Mouse (Mus musculus) CD4-positive helper T cell, adult 2 months (primary cell): ENCODE results near the gene Gm13696.
"Not testable (repeated sequence)": the region's sequence is repeated elsewhere in the genome, so short reads cannot be mapped to it uniquely, and the experiment has no call there.

Experiments used
- DNase-seq: peaks from one replicate; pipeline ENCODE4 v3.0.0-alpha.2; 2012; ENCODE audit warnings: low read depth, missing footprints, low spot score

The Gm13696 gene

DNA sequence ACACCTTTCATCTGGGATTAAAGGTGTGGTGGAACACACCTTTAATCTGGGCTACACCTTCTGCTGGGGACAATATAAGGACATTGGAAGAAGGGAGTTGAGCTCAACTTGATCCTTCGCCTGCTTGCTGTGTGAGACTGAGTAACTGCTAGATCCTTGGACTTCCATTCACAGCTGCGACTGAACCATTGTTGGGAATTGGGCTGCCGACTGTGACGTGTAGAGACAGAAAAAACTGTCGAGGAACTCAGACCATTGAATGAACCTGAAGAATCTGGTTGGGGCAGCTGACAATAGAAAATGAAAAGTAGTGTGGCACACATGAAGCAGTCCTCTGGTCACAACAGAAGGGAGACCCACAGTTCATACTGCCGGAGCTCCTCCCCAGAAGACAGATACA, at the start of gene Gm13696:
TSS of gene Gm13696 (plus strand) at position 301 of the 400 bp plus-strand sequence.
- not testable (repeated sequence) for DNase-seq

GRCm38 (mm10) chr2:83929478-83930088, 43.3 kb upstream of the Gm13696 start:
- DNase-seq: peak; percentile 62

- DNase-seq: peak; percentile 42
Measured at GRCm38 (mm10) chr2:83940931-83941361, 32.0 kb upstream of the Gm13696 start, which contains the start of gene Zswim2. Zswim2 (minus strand) TSS chr2:83941228.

GRCm38 (mm10) chr2:83941378-83941777, 31.5 kb upstream of the Gm13696 start:
- DNase-seq: peak; percentile 2

DNA sequence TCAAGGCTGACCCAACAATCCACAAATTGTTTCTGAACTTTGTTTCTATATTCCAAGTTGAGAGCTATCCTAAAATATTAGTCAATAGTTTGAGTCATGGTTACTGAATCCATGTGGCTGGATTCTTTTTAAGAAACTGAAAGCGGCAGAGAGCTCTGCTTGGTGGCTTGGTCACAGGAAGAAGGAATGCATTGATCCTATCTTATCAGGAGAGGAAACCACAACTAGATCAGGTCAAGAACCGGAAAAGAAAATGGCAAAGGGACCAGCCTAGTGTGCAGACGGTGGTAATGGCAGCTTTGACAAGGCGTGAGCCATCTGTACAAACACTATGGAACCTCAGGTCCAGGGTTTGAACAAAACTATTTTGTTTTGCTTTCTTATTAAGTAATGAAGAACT, 31.1 kb upstream of the Gm13696 start:
- peak; percentile 14 for DNase-seq

- DNase-seq: not testable (repeated sequence)
Measured at GRCm38 (mm10) chr2:83955393-83955792, 17.5 kb upstream of the Gm13696 start, which contains the start of gene Gm13698. Gm13698 (plus strand) TSS chr2:83955693.

DNA sequence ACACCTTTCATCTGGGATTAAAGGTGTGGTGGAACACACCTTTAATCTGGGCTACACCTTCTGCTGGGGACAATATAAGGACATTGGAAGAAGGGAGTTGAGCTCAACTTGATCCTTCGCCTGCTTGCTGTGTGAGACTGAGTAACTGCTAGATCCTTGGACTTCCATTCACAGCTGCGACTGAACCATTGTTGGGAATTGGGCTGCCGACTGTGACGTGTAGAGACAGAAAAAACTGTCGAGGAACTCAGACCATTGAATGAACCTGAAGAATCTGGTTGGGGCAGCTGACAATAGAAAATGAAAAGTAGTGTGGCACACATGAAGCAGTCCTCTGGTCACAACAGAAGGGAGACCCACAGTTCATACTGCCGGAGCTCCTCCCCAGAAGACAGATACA, 11.7 kb upstream of the Gm13696 start, which contains the start of gene Gm13693:
TSS of gene Gm13693 (plus strand) at position 301 of the 400 bp plus-strand sequence.
- DNase-seq: not testable (repeated sequence)

DNA sequence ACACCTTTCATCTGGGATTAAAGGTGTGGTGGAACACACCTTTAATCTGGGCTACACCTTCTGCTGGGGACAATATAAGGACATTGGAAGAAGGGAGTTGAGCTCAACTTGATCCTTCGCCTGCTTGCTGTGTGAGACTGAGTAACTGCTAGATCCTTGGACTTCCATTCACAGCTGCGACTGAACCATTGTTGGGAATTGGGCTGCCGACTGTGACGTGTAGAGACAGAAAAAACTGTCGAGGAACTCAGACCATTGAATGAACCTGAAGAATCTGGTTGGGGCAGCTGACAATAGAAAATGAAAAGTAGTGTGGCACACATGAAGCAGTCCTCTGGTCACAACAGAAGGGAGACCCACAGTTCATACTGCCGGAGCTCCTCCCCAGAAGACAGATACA, 5.9 kb upstream of the Gm13696 start, which contains the start of gene Gm13695:
TSS of gene Gm13695 (plus strand) at position 301 of the 400 bp plus-strand sequence.
- DNase-seq: not testable (repeated sequence)

- DNase-seq: not testable (repeated sequence)
Measured at GRCm38 (mm10) chr2:83978633-83979032, 5.7 kb downstream of the Gm13696 start, which contains the start of gene Gm13694. Gm13694 (plus strand) TSS chr2:83978933.

- not testable (repeated sequence) for DNase-seq
Measured at GRCm38 (mm10) chr2:83984443-83984842, 11.5 kb downstream of the Gm13696 start, which contains the start of gene Gm13697. Gm13697 (plus strand) TSS chr2:83984743.

DNA sequence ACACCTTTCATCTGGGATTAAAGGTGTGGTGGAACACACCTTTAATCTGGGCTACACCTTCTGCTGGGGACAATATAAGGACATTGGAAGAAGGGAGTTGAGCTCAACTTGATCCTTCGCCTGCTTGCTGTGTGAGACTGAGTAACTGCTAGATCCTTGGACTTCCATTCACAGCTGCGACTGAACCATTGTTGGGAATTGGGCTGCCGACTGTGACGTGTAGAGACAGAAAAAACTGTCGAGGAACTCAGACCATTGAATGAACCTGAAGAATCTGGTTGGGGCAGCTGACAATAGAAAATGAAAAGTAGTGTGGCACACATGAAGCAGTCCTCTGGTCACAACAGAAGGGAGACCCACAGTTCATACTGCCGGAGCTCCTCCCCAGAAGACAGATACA, 17.3 kb downstream of the Gm13696 start, which contains the start of gene Gm13691:
TSS of gene Gm13691 (plus strand) at position 301 of the 400 bp plus-strand sequence.
- DNase-seq: not testable (repeated sequence)

DNA sequence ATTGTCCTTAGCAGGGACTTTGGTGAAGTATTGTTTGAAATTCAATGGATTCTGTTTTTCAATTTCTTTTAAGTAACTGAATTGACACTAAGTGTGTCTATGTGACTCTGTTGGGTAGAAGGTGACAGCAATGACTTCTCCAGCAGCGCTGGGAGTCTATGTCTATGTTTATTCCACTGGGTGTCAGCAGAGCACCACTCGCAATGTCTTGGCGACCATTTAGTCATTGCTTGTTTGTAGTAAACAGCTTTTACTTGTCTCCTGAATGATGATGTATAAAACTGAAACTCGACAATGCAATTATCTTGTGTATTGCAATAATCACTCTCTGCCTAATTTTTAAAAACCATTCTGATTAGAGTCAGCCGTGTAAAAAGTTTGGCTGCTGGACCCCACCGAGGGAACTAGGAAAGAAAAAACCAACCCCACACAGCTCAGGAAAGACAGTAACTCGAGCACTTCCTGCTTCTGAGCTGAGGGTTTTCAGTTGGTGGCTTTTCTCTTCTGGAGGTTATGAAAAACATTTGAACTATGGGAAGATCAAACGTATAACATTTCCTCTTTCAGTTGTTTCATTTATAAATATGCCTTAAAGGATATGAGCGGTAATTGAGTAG, 20.8 kb downstream of the Gm13696 start:
- peak; percentile 86 for DNase-seq

GRCm38 (mm10) chr2:83994526-83994925, 21.6 kb downstream of the Gm13696 start:
- not testable (repeated sequence) for DNase-seq

DNA sequence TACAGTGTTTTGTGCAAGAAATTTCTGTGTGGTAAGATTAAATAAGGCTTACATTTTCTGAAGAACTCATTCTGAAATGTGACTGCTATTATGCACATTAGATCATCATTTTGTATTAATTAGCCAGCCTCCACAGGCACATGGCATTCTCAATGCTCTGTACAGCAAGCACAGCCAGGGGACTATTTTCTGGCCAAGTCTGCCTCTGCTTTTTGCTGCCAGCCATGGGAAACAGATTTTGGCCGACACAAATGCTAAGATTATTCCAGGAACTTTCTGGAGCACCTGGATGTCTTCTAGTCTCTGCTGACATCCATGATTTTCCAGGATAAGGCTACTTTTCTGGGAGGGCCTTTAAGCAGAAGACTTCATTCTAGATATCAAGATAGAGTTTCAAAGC, 36.0 kb downstream of the Gm13696 start:
- DNase-seq: no peak

GRCm38 (mm10) chr2:84009818-84010217, 36.9 kb downstream of the Gm13696 start:
- DNase-seq: no peak

DNA sequence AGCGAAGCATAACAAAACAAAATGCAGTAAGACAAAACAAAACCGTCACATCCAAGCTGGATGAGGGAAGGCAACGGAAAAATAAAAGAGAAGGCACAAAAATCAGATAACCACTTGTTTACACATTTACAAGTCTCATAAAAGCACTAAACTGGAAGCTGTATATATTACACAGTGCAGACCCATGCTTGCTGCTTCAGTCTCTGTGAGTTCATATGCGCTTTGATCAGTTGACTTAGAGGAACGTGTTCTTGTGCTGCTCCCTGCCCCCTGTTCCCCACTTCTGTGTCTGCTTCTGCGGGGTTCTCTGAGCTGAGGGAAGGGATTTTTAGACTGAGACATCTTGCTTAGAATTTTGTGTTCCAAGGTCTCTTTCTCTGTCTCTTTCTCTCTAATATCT, 41.6 kb downstream of the Gm13696 start:
- DNase-seq: no peak

- peak; percentile 69 for DNase-seq
Measured at GRCm38 (mm10) chr2:84016291-84016690, 43.4 kb downstream of the Gm13696 start.

- DNase-seq: no peak
Measured at GRCm38 (mm10) chr2:84018330-84018729, 45.4 kb downstream of the Gm13696 start.

- DNase-seq: peak; percentile 57
Measured at GRCm38 (mm10) chr2:84019519-84020305, 46.8 kb downstream of the Gm13696 start.

DNA sequence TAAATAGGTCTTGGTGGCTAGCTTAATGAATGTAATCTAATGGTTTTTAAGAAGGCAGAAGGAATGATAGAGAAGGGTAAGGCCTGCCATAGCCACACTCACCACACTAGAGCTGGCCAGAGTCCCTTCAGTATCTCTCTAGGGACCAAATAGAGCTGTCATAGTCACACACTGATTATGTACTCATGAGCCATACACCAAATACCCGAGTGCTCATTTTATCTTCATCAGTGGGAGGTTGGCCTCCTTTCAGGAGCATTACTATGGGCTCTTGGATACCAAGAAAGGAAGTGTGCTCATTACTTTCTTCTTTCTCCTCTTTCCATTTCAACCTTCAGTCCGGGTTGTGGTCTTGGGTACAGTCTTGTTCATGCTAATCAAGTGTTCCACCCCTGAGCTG, 49.0 kb downstream of the Gm13696 start:
- no peak for DNase-seq

DNA sequence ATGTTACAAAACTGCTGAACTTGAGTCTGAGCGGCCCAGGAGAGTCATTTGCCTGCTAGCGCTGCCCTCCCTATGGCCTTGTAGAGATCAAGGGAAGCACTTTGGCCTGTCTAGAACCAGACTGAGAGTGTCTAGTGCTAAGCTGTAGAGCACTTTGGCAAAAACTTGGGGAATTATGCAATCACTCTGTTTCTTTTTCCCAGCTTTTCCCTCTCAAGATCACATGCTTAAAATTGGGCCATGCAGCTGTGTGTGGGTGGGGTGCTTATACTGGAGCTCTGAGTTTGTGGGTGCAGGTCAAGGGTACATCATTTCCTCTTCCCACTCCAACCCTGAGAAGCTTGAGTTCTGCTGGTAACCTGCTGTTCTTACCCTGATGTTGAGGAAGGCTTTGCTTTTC, 50.0 kb downstream of the Gm13696 start:
- no peak for DNase-seq

GRCm38 (mm10) chr2:84023319-84023718, 50.4 kb downstream of the Gm13696 start:
- no peak for DNase-seq
